Mouse (Mus musculus): ENCODE data around the gene Ltbr. TPM values are rescaled to one million over a fixed set of nuclear protein-coding genes. Genes with fewer than 3 reads are reported as not detected.
A peak's percentile ranks its signal among the peaks of the same experiment; 100 is the strongest.

The Ltbr gene
- polyA plus RNA-seq, 1 experiment from 2014 or later = 11.0 TPM

DNA sequence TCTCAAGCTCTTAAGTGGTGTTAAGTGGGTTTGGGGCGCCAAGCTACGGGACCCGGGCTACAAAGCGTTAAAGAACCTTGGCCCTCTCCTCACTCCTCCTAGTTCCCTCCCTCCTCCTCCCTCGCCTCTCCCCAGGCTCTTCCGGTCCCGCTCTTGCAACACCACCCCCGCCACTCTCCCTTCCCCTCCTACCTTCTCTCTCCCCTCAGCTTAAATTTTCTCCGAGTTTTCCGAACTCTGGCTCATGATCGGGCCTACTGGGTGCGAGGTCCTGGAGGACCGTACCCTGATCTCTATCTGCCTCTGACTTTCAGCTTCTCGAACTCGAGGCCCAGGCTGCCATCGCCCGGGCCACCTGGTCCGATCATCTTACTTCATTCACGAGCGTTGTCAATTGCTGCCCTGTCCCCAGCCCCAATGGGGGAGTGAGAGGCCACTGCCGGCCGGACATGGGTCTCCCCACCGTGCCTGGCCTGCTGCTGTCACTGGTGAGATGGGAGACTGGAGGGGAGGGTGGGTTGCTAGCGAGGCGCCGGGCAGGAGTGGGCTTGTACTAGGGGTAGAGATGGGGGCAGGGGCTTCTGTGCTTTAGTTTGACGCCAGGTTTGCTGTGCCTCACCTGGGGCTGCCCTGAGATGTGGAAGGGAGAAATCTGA, 36.0 kb upstream of the Ltbr start:
- H3K27me3 ChIP-seq (ENCODE audit: control insufficient read depth, insufficient read depth, low read length) = no peaks in the 10 kb centered on the region; the same call in 1 of the 2 replicates
- peak; percentile 30; the same call in 1 of the 2 replicates for ATAC-seq (ENCODE audit: low read depth)
- H3K36me3 ChIP-seq (ENCODE audit: control insufficient read depth, insufficient read depth, low read length) = no peaks in the 10 kb centered on the region
- peaks cover 8% of the 10 kb centered on the region; the same call in 1 of the 2 replicates for H3K4me1 ChIP-seq (ENCODE audit: control insufficient read depth, insufficient read depth, low read length)
- WGBS = under 1% methylated on average over 27 of the region's 27 CpGs
- H3K4me2 ChIP-seq (ENCODE audit: low read depth, low read length) = peak overlapping the region; percentile 58
- H3K27ac ChIP-seq (ENCODE audit: low read depth, low read length) = no peak overlapping the region
- peak overlapping the region; percentile 18 for H3K9ac ChIP-seq (replicated peaks; ENCODE audit: low read depth, low read length)
- H3K4me3 ChIP-seq (ENCODE audit: low read depth, low read length) = peak overlapping the region; percentile 37
- no peaks in the 10 kb centered on the region for H3K9me3 ChIP-seq (ENCODE audit: control insufficient read depth, low read length)

- peak within 1 kb of the TSS; percentile 58 for H3K4me2 ChIP-seq (ENCODE audit: low read depth, low read length)
- peak within 1 kb of the TSS; percentile 37 for H3K4me3 ChIP-seq (ENCODE audit: low read depth, low read length)
- no peaks in the 10 kb centered on the region for H3K9me3 ChIP-seq (ENCODE audit: control insufficient read depth, low read length)
- H3K27me3 ChIP-seq (ENCODE audit: control insufficient read depth, insufficient read depth, low read length) = no peaks in the 10 kb centered on the region; the same call in 1 of the 2 replicates
- WGBS = 5% methylated on average over 22 of the region's 22 CpGs
- peaks cover 8% of the 10 kb centered on the region; the same call in 1 of the 2 replicates for H3K4me1 ChIP-seq (ENCODE audit: control insufficient read depth, insufficient read depth, low read length)
- peak within 1 kb of the TSS; percentile 18 for H3K9ac ChIP-seq (replicated peaks; ENCODE audit: low read depth, low read length)
- H3K27ac ChIP-seq (ENCODE audit: low read depth, low read length) = no peak within 1 kb of the TSS
- H3K36me3 ChIP-seq (ENCODE audit: control insufficient read depth, insufficient read depth, low read length) = no peaks in the 10 kb centered on the region
- ATAC-seq (ENCODE audit: low read depth) = no peak
These were observed 35.3 kb upstream of the Ltbr start, which contains the start of gene Tnfrsf1a for GRCm38 (mm10) chr6:125348721-125349574. Gene Tnfrsf1a, plus strand, starts transcription at chr6:125349362.

GRCm38 (mm10) chr6:125346029-125346428, 32.3 kb upstream of the Ltbr start:
- WGBS = 65% methylated on average over 2 of the region's 2 CpGs
- H3K4me3 ChIP-seq (ENCODE audit: low read depth, low read length) = no peak overlapping the region
- H3K4me1 ChIP-seq (ENCODE audit: control insufficient read depth, insufficient read depth, low read length) = peaks cover 8% of the 10 kb centered on the region; the same call in 1 of the 2 replicates
- no peak for ATAC-seq (ENCODE audit: low read depth)
- no peaks in the 10 kb centered on the region for H3K36me3 ChIP-seq (ENCODE audit: control insufficient read depth, insufficient read depth, low read length)
- no peak overlapping the region for H3K27ac ChIP-seq (ENCODE audit: low read depth, low read length)
- no peak overlapping the region for H3K4me2 ChIP-seq (ENCODE audit: low read depth, low read length)
- H3K9ac ChIP-seq (replicated peaks; ENCODE audit: low read depth, low read length) = no peak overlapping the region
- no peaks in the 10 kb centered on the region for H3K9me3 ChIP-seq (ENCODE audit: control insufficient read depth, low read length)
- H3K27me3 ChIP-seq (ENCODE audit: control insufficient read depth, insufficient read depth, low read length) = no peaks in the 10 kb centered on the region; the same call in 1 of the 2 replicates

- no peak overlapping the region for H3K9ac ChIP-seq (replicated peaks; ENCODE audit: low read depth, low read length)
- H3K27me3 ChIP-seq (ENCODE audit: control insufficient read depth, insufficient read depth, low read length) = no peaks in the 10 kb centered on the region; the same call in 1 of the 2 replicates
- peaks cover 8% of the 10 kb centered on the region; the same call in 1 of the 2 replicates for H3K4me1 ChIP-seq (ENCODE audit: control insufficient read depth, insufficient read depth, low read length)
- WGBS = 63% methylated on average over 1 of the region's 1 CpGs
- no peaks in the 10 kb centered on the region for H3K9me3 ChIP-seq (ENCODE audit: control insufficient read depth, low read length)
- no peaks in the 10 kb centered on the region for H3K36me3 ChIP-seq (ENCODE audit: control insufficient read depth, insufficient read depth, low read length)
- H3K27ac ChIP-seq (ENCODE audit: low read depth, low read length) = no peak overlapping the region
- ATAC-seq (ENCODE audit: low read depth) = no peak
- H3K4me2 ChIP-seq (ENCODE audit: low read depth, low read length) = no peak overlapping the region
- no peak overlapping the region for H3K4me3 ChIP-seq (ENCODE audit: low read depth, low read length)
These were observed 31.9 kb upstream of the Ltbr start for GRCm38 (mm10) chr6:125345625-125346024.

GRCm38 (mm10) chr6:125344866-125345265, 31.2 kb upstream of the Ltbr start:
- H3K36me3 ChIP-seq (ENCODE audit: control insufficient read depth, insufficient read depth, low read length) = no peaks in the 10 kb centered on the region
- no peak overlapping the region for H3K4me3 ChIP-seq (ENCODE audit: low read depth, low read length)
- H3K9ac ChIP-seq (replicated peaks; ENCODE audit: low read depth, low read length) = no peak overlapping the region
- no peaks in the 10 kb centered on the region; the same call in 1 of the 2 replicates for H3K27me3 ChIP-seq (ENCODE audit: control insufficient read depth, insufficient read depth, low read length)
- H3K27ac ChIP-seq (ENCODE audit: low read depth, low read length) = no peak overlapping the region
- ATAC-seq (ENCODE audit: low read depth) = no peak
- H3K4me1 ChIP-seq (ENCODE audit: control insufficient read depth, insufficient read depth, low read length) = peaks cover 8% of the 10 kb centered on the region; the same call in 1 of the 2 replicates
- no peak overlapping the region for H3K4me2 ChIP-seq (ENCODE audit: low read depth, low read length)
- H3K9me3 ChIP-seq (ENCODE audit: control insufficient read depth, low read length) = no peaks in the 10 kb centered on the region
- 73% methylated on average over 4 of the region's 4 CpGs for WGBS

DNA sequence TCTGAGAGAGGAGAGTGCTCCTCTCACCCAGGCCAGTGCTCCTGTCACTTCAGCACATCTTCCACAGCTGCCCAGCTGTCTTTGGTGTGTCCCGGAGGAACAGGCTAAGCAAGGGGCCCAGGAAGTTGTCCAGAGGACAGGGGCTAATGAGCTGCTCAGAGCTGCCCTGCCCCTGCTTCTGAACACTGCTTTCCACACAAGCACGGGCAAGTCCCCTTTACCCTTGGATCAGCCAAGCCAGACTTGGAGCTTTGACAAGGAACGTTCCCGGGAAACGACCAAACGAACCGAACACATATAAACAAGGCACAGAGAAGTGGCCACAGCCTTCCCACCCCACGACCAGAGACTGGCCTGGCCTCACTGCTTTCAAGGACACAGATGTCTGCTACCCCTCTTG, 30.4 kb upstream of the Ltbr start:
- H3K4me3 ChIP-seq (ENCODE audit: low read depth, low read length) = no peak overlapping the region
- H3K4me1 ChIP-seq (ENCODE audit: control insufficient read depth, insufficient read depth, low read length) = peaks cover 4% of the 10 kb centered on the region; the same call in 1 of the 2 replicates
- 48% methylated on average over 8 of the region's 8 CpGs for WGBS
- no peak overlapping the region for H3K27ac ChIP-seq (ENCODE audit: low read depth, low read length)
- no peaks in the 10 kb centered on the region for H3K36me3 ChIP-seq (ENCODE audit: control insufficient read depth, insufficient read depth, low read length)
- H3K9me3 ChIP-seq (ENCODE audit: control insufficient read depth, low read length) = no peaks in the 10 kb centered on the region
- H3K9ac ChIP-seq (replicated peaks; ENCODE audit: low read depth, low read length) = no peak overlapping the region
- no peak for ATAC-seq (ENCODE audit: low read depth)
- no peak overlapping the region for H3K4me2 ChIP-seq (ENCODE audit: low read depth, low read length)
- H3K27me3 ChIP-seq (ENCODE audit: control insufficient read depth, insufficient read depth, low read length) = no peaks in the 10 kb centered on the region

GRCm38 (mm10) chr6:125342198-125342597, 28.5 kb upstream of the Ltbr start:
- ATAC-seq (ENCODE audit: low read depth) = no peak
- Histone ChIP-seq H3K9ac (replicated peaks; ENCODE audit: low read depth, low read length) (no peak overlapping the region), H3K36me3 (ENCODE audit: control insufficient read depth, insufficient read depth, low read length) (no peaks in the 10 kb centered on the region), H3K27ac (ENCODE audit: low read depth, low read length) (no peak overlapping the region), H3K9me3 (ENCODE audit: control insufficient read depth, low read length) (no peaks in the 10 kb centered on the region), H3K4me3 (ENCODE audit: low read depth, low read length) (no peak overlapping the region), H3K4me2 (ENCODE audit: low read depth, low read length) (no peak overlapping the region), H3K4me1 (ENCODE audit: control insufficient read depth, insufficient read depth, low read length) (no peaks in the 10 kb centered on the region), H3K27me3 (ENCODE audit: control insufficient read depth, insufficient read depth, low read length) (no peaks in the 10 kb centered on the region)
- 48% methylated on average over 3 of the region's 3 CpGs for WGBS

DNA sequence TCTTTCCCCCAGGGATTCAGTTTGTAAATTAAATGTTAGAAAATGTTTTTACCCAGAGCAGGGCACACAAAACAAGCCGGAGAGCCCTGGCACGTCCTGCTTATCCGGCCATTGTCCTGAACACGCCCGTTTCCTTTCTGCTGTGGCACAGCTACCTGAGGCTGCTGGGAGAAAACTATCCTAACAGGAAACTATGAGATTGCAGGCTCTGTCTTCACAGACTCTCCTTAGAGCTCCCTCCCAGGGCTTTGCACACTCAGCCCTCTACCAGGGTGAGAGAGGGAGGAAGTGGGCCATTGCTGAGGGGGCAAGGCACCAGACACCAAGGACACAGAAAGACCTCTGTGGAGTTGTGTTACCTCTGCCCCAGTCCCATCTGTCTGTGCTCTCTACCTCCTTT, 26.6 kb upstream of the Ltbr start:
- Histone ChIP-seq H3K36me3 (ENCODE audit: control insufficient read depth, insufficient read depth, low read length) (no peaks in the 10 kb centered on the region), H3K27me3 (ENCODE audit: control insufficient read depth, insufficient read depth, low read length) (no peaks in the 10 kb centered on the region), H3K4me3 (ENCODE audit: low read depth, low read length) (no peak overlapping the region), H3K9me3 (ENCODE audit: control insufficient read depth, low read length) (no peaks in the 10 kb centered on the region), H3K9ac (replicated peaks; ENCODE audit: low read depth, low read length) (no peak overlapping the region), H3K27ac (ENCODE audit: low read depth, low read length) (no peak overlapping the region), H3K4me1 (ENCODE audit: control insufficient read depth, insufficient read depth, low read length) (no peaks in the 10 kb centered on the region), H3K4me2 (ENCODE audit: low read depth, low read length) (no peak overlapping the region)
- ATAC-seq (ENCODE audit: low read depth) = no peak
- 83% methylated on average over 5 of the region's 5 CpGs for WGBS
